Mouse (Mus musculus) midbrain, postnatal 0 days (tissue): Measurements from ENCODE around the gene Eef1g. TPM values are rescaled to one million over a fixed set of nuclear protein-coding genes. Genes with fewer than 3 reads are reported as not detected.
A peak's percentile ranks its signal among the peaks of the same experiment; 100 is the strongest.

Source experiments
- ATAC-seq: fragments of 200-750 bp; cut with Nextera tagmentation; 2 replicates; pipeline ENCODE4 v1.8.0; 2017; ENCODE audit warnings: moderate number of reproducible peaks, mild to moderate bottlenecking, moderate TSS enrichment, moderate library complexity; ENCODE audit not compliant: low FRiP score
- DNase-seq: peaks from one replicate; pipeline ENCODE4 v3.0.0-alpha.2; 2015; ENCODE audit warnings: low spot score
- H3K27ac ChIP-seq: fragments of 300-500 bp; sonication (generic); 2 replicates; pipeline ENCODE4 v1.5.1; 2014; ENCODE audit warnings: low read depth, mild to moderate bottlenecking, low read length, mixed read lengths
- H3K27me3 ChIP-seq: fragments of 300-500 bp; sonication (generic); 2 replicates; pipeline ENCODE4 v1.6.1; 2014; ENCODE audit warnings: low read length, control low read depth, mixed read lengths; ENCODE audit not compliant: insufficient read depth
- H3K36me3 ChIP-seq: fragments of 300-500 bp; sonication (generic); 2 replicates; pipeline ENCODE4 v1.6.1; 2014; ENCODE audit warnings: low read length, control low read depth, mixed read lengths; ENCODE audit not compliant: insufficient read depth
- H3K4me1 ChIP-seq: fragments of 300-500 bp; sonication (generic); 2 replicates; pipeline ENCODE4 v1.6.1; 2014; ENCODE audit warnings: mild to moderate bottlenecking, control low read depth, antibody characterized with exemption, low read length, mixed read lengths; ENCODE audit not compliant: insufficient read depth
- H3K4me2 ChIP-seq: fragments of 300-500 bp; sonication (generic); 2 replicates; pipeline ENCODE4 v1.6.1; 2014; ENCODE audit warnings: low read depth, mild to moderate bottlenecking, low read length, mixed read lengths; ENCODE audit not compliant: poor library complexity, severe bottlenecking
- H3K4me3 ChIP-seq: fragments of 300-500 bp; sonication (generic); 2 replicates; pipeline ENCODE4 v1.5.1; 2014; ENCODE audit warnings: low read depth, mild to moderate bottlenecking, low read length, moderate library complexity
- H3K9ac ChIP-seq: fragments of 300-500 bp; sonication (generic); replicated peaks from 2 replicates; pipeline ENCODE4 v1.6.1; 2014; ENCODE audit warnings: mild to moderate bottlenecking, low read length, moderate library complexity, mixed read lengths; ENCODE audit not compliant: poor library complexity, severe bottlenecking
- H3K9me3 ChIP-seq: fragments of 300-500 bp; sonication (generic); 2 replicates; pipeline ENCODE4 v1.6.1; 2016; ENCODE audit warnings: low read length, control low read depth
- CTCF ChIP-seq: IDR thresholded peaks from 2 replicates; pipeline ENCODE4 v1.5.1; 2016; ENCODE audit warnings: antibody characterized with exemption, mild to moderate bottlenecking
- WGBS: fragments of 180-500 bp; shearing (Covaris S2); extraction: QIAGEN DNeasy Blood & Tissue Kit; methylation state at CpG from one replicate; pipeline ENCODE4 v1.1.7; 2014; 5-methylcytosine and 5-hydroxymethylcytosine counted together
- polyA plus RNA-seq: library from polyadenylated mRNA; unstranded; fragments of >200 nt; fragmentation: Nextera tagmentation; extraction: Ambion mirVana; gene quantifications from 2 replicates; pipeline ENCODE4 v1.2.1, GENCODE M21; 2015
- total RNA-seq: library from RNA; depleted of rRNA; stranded (reverse); fragments of >200 nt; gene quantifications from 2 replicates; pipeline ENCODE4 v1.2.3, GENCODE M21; 2014

Gene Eef1g
- total and polyA plus RNA-seq, 2 experiments from 2014 or later, result 258 to 583 TPM

- no peak for TF ChIP-seq CTCF
- WGBS, result under 1% methylated on average over 46 of the region's 46 CpGs
- H3K9me3 ChIP-seq, result no peaks in the 10 kb centered on the region
Measured at GRCm38 (mm10) chr19:8942276-8942964, 24.4 kb upstream of the Eef1g start.

GRCm38 (mm10) chr19:8943047-8943446 lies 23.8 kb upstream of the Eef1g start:
- Histone ChIP-seq H3K4me3 (peak overlapping the region; percentile 71), H3K36me3 (peaks cover 25% of the 10 kb centered on the region), H3K9me3 (no peaks in the 10 kb centered on the region), H3K4me2 (peak overlapping the region; percentile 63), H3K27me3 (no peaks in the 10 kb centered on the region), H3K27ac (no peak overlapping the region), H3K9ac (peak overlapping the region; percentile 87; the same call in 1 of the 2 replicates), H3K4me1 (no peaks in the 10 kb centered on the region; the same call in 1 of the 2 replicates)
- WGBS, result 69% methylated on average over 2 of the region's 2 CpGs
- DNase-seq, result no peak
- TF ChIP-seq CTCF, result no peak
- no peak for ATAC-seq

More at GRCm38 (mm10) chr19:8942276-8942964, 24.4 kb upstream of the Eef1g start:
- H3K4me1 ChIP-seq, result no peaks in the 10 kb centered on the region; the same call in 1 of the 2 replicates
- peak; percentile 79 for ATAC-seq
- peak overlapping the region; percentile 63 for H3K4me2 ChIP-seq
- no peaks in the 10 kb centered on the region for H3K27me3 ChIP-seq
- peaks cover 18% of the 10 kb centered on the region for H3K36me3 ChIP-seq
- peak overlapping the region; percentile 87 for H3K9ac ChIP-seq
- DNase-seq, result peak; percentile 50
- H3K4me3 ChIP-seq, result peak overlapping the region; percentile 71
- H3K27ac ChIP-seq, result peak overlapping the region; percentile 95

GRCm38 (mm10) chr19:8944062-8944461 lies 22.8 kb upstream of the Eef1g start:
- Histone ChIP-seq H3K9ac (0 out of 2 replicates have a peak overlapping the region, but pooled peaks have one; percentile 29), H3K4me3 (no peak overlapping the region), H3K4me2 (no peak overlapping the region), H3K36me3 (peaks cover 35% of the 10 kb centered on the region), H3K4me1 (no peaks in the 10 kb centered on the region; the same call in 1 of the 2 replicates), H3K9me3 (no peaks in the 10 kb centered on the region), H3K27me3 (no peaks in the 10 kb centered on the region), H3K27ac (no peak overlapping the region)
- ATAC-seq, result no peak
- no peak for DNase-seq
- no peak for TF ChIP-seq CTCF
- 66% methylated on average over 5 of the region's 5 CpGs for WGBS

GRCm38 (mm10) chr19:8944750-8945149 lies 22.1 kb upstream of the Eef1g start:
- Histone ChIP-seq H3K4me1 (no peaks in the 10 kb centered on the region; the same call in 1 of the 2 replicates), H3K27ac (no peak overlapping the region), H3K4me2 (no peak overlapping the region), H3K4me3 (no peak overlapping the region), H3K9me3 (no peaks in the 10 kb centered on the region), H3K36me3 (peaks cover 39% of the 10 kb centered on the region), H3K27me3 (no peaks in the 10 kb centered on the region), H3K9ac (peak overlapping the region; percentile 8; the same call in 1 of the 2 replicates)
- DNase-seq (peak; percentile 85), ATAC-seq (no peak)
- whole genome bisulfite sequencing, result 36% methylated on average over 5 of the region's 5 CpGs
- no peak for TF ChIP-seq CTCF

- H3K4me1 ChIP-seq, result no peaks in the 10 kb centered on the region; the same call in 1 of the 2 replicates
- no peaks in the 10 kb centered on the region for H3K9me3 ChIP-seq
- no peak overlapping the region for H3K27ac ChIP-seq
- no peak overlapping the region for H3K4me3 ChIP-seq
- peaks cover 42% of the 10 kb centered on the region for H3K36me3 ChIP-seq
- H3K4me2 ChIP-seq, result no peak overlapping the region
- no peak for ATAC-seq
- WGBS, result 82% methylated on average over 6 of the region's 6 CpGs
- TF ChIP-seq CTCF, result no peak
- H3K27me3 ChIP-seq, result no peaks in the 10 kb centered on the region
- H3K9ac ChIP-seq, result peak overlapping the region; percentile 8; the same call in 1 of the 2 replicates
- no peak for DNase-seq
Measured at GRCm38 (mm10) chr19:8945251-8945650, 21.6 kb upstream of the Eef1g start.

GRCm38 (mm10) chr19:8946929-8947328 lies 19.9 kb upstream of the Eef1g start:
- H3K4me3 ChIP-seq, result no peak overlapping the region
- H3K4me1 ChIP-seq, result no peaks in the 10 kb centered on the region
- DNase-seq, result no peak
- H3K9ac ChIP-seq, result no peak overlapping the region
- H3K9me3 ChIP-seq, result no peaks in the 10 kb centered on the region
- 94% methylated on average over 7 of the region's 7 CpGs for WGBS
- no peak overlapping the region for H3K4me2 ChIP-seq
- peaks cover 56% of the 10 kb centered on the region for H3K36me3 ChIP-seq
- H3K27me3 ChIP-seq, result no peaks in the 10 kb centered on the region
- no peak for ATAC-seq
- H3K27ac ChIP-seq, result no peak overlapping the region
- no peak for TF ChIP-seq CTCF
